Mouse (Mus musculus) intestine, embryonic 14.5 days (tissue): ENCODE results near the gene Arfip2. TPM values are rescaled to one million over a fixed set of nuclear protein-coding genes. Genes with fewer than 3 reads are reported as not detected.

ENCODE experiments used
- ATAC-seq: fragments of 200-750 bp; cut with Nextera tagmentation; replicated peaks from 2 replicates; pipeline ENCODE4 v1.8.0; 2017; ENCODE audit warnings: low read depth, moderate number of reproducible peaks, moderate TSS enrichment, moderate library complexity; ENCODE audit not compliant: low FRiP score, low TSS enrichment
- DNase-seq: peaks from one replicate; pipeline ENCODE4 v3.0.0-alpha.2; 2018; ENCODE audit warnings: low spot score
- H3K27ac ChIP-seq: fragments of 300-500 bp; sonication (generic); 2 replicates; pipeline ENCODE4 v1.5.1; 2014; ENCODE audit warnings: low read depth, mild to moderate bottlenecking, control low read depth
- H3K27me3 ChIP-seq: fragments of 300-500 bp; sonication (generic); replicated peaks from 2 replicates; pipeline ENCODE4 v1.6.1; 2014; ENCODE audit warnings: low read length, control low read depth; ENCODE audit not compliant: control insufficient read depth, insufficient read depth
- H3K36me3 ChIP-seq: fragments of 300-500 bp; sonication (generic); 2 replicates; pipeline ENCODE4 v1.6.1; 2014; ENCODE audit warnings: low read length, control low read depth; ENCODE audit not compliant: control insufficient read depth, insufficient read depth
- H3K4me1 ChIP-seq: fragments of 300-500 bp; sonication (generic); replicated peaks from 2 replicates; pipeline ENCODE4 v1.6.1; 2014; ENCODE audit warnings: low read length, control low read depth, mixed read lengths; ENCODE audit not compliant: control insufficient read depth, insufficient read depth
- H3K4me2 ChIP-seq: fragments of 300-500 bp; sonication (generic); 2 replicates; pipeline ENCODE4 v1.6.1; 2014; ENCODE audit warnings: low read length
- H3K4me3 ChIP-seq: fragments of 300-500 bp; sonication (generic); 2 replicates; pipeline ENCODE4 v1.5.1; 2014; ENCODE audit warnings: low read depth, low read length, control low read depth, mixed read lengths
- H3K9ac ChIP-seq: fragments of 300-500 bp; sonication (generic); 2 replicates; pipeline ENCODE4 v1.6.1; 2014; ENCODE audit warnings: mild to moderate bottlenecking, low read length
- H3K9me3 ChIP-seq: fragments of 300-500 bp; sonication (generic); 2 replicates; pipeline ENCODE4 v1.6.1; 2016; ENCODE audit warnings: low read length, control low read depth; ENCODE audit not compliant: control insufficient read depth
- WGBS: fragments of 180-500 bp; shearing (Covaris S2); extraction: QIAGEN DNeasy Blood & Tissue Kit; methylation state at CpG from one replicate; pipeline ENCODE4 v1.1.7; 2014; 5-methylcytosine and 5-hydroxymethylcytosine counted together
- polyA plus RNA-seq: library from polyadenylated mRNA; unstranded; fragments of >200 nt; fragmentation: Nextera tagmentation; extraction: Ambion mirVana; gene quantifications from 2 replicates; pipeline ENCODE4 v1.2.1, GENCODE M21; 2014

Gene Arfip2
- 88.4 and 89.7 TPM in 2 replicates for polyA plus RNA-seq

DNA sequence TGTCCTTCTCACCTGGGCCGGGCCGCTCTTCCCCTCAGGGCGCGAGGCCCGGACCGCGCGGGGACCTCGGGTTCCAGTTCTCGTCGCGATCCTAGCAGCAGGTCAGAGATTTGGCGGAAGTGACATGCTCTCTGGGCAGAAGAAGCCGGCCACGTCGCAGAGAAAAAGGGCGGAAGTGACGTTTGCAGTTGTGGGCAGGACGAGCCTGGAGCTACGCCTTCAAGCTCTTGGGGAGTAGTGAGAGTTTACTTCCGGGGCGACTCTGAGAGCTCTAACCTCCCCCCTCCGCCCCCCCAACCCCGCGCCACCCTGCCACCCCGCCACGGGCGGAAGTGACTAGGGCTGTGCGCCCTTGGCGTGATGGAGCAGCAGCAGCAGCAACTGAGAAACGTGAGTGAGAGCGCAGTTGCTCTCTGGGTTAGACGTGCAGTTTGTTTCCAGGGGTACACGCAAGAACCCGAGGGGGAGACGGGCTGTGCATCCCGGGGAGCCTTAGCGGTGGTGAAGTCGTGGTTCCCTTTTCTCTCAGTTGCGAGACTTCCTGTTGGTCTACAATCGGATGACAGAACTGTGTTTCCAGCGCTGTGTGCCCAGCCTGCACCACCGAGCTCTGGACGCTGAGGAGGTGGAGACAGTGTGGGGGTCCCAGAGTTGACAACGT lies at the start of gene Arfip2, which contains the start of gene Gm45799:
Arfip2 (minus strand) TSS at position 184 of the 661 bp plus-strand sequence.
Gm45799 (plus strand) TSS at position 320 of the 661 bp plus-strand sequence.
- Histone ChIP-seq H3K9ac (peak within 1 kb of the TSS; percentile 76), H3K4me1 (peaks cover 20% of the 10 kb centered on the region), H3K4me3 (peak within 1 kb of the TSS; percentile 80), H3K9me3 (no peaks in the 10 kb centered on the region), H3K4me2 (peak within 1 kb of the TSS; percentile 98), H3K36me3 (peaks cover 46% of the 10 kb centered on the region), H3K27me3 (no peaks in the 10 kb centered on the region), H3K27ac (peak within 1 kb of the TSS; percentile 86)
- WGBS = under 1% methylated on average over 44 of the region's 45 CpGs
- peak; percentile 97 for DNase-seq
- peak; percentile 95 for ATAC-seq

DNA sequence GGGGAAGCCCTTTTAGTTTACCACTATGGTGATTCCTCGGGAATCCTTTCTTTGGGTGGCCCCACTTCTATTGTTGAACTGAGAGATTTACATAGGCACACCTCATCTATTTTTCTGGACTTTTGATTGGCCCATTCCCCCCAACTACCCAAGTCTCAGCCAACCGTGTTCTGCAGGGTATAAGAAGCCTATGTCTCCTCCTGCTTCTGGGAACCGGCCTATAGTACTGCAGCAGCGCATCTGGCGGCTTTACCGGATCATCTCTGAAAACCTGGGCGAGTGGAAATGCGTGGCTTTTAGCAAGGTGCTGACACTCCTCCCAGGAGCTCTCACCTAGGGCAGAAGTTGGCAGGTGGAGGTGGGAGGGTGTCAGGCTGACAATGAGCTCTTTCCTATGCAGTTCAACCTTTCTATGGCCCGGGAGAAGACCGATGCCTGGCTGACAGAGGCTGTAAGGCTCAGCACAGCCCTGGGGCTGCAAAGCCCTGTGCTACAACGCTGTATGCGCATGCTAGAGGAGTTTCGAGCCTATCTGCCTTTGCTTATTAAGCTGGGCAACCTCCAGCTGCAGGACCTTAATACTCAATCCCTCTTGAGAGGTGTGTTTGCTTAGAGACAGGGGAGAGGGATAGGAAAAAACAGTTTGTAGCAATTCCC lies 45.5 kb upstream of the Arfip2 start:
- ATAC-seq = 0 out of 2 replicates have a peak, but pooled peaks have one; percentile 72
- no peak overlapping the region for H3K27ac ChIP-seq
- H3K9ac ChIP-seq = no peak overlapping the region
- DNase-seq = no peak
- H3K9me3 ChIP-seq = no peaks in the 10 kb centered on the region
- H3K4me3 ChIP-seq = no peak overlapping the region
- 14% methylated on average over 13 of the region's 13 CpGs for WGBS
- H3K4me2 ChIP-seq = peak overlapping the region; percentile 21
- no peaks in the 10 kb centered on the region for H3K36me3 ChIP-seq
- H3K27me3 ChIP-seq = no peaks in the 10 kb centered on the region
- H3K4me1 ChIP-seq = no peaks in the 10 kb centered on the region

DNA sequence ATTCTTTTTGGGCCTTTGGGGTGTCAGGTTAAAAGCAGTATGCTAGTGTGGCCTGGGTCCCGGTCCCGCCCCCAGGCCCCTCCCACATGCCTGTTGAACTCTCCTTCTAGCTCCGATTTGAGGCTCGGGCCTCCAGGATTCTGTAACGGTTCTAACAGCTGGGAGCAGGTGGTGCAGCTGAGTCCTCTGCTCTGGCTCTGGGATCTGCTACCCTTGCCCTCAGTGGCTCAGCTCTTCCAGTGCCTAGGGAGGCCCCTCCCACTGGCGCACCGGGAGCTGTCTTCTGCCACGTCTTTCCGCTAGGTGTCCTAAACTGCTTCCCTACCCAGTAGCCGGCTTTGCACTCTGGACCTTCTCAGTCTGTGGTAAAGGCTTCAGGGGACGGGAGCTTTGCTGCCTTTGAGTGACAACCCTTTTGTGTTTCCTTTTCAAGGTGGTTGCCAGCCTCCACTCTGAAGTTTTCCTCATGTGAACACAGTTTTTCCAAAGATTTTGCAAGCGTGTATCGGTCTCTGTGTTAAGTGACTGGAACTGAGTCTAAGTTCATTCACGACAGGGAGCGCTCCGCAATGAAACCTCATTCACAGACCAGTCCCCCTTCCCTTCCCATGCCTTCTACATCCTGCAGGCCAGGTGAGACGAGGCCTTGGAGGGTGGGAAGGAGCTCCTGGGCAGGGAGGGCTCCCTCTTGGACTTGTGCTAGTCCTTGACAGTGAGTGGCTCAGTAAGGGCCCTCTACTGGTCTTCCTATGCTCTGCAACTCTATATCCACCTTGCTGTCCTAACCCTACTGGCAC lies 10.6 kb upstream of the Arfip2 start, which contains the start of gene Dnhd1:
Dnhd1 (plus strand) TSS at position 189 of the 797 bp plus-strand sequence.
- peak within 1 kb of the TSS; percentile 17; the same call in 1 of the 2 replicates for H3K9ac ChIP-seq
- H3K27me3 ChIP-seq = no peaks in the 10 kb centered on the region
- WGBS = 2% methylated on average over 17 of the region's 17 CpGs
- peak within 1 kb of the TSS; percentile 69 for H3K4me2 ChIP-seq
- DNase-seq = peak; percentile 85
- peaks cover 12% of the 10 kb centered on the region for H3K4me1 ChIP-seq
- no peaks in the 10 kb centered on the region for H3K36me3 ChIP-seq
- H3K27ac ChIP-seq = peak within 1 kb of the TSS; percentile 57
- H3K9me3 ChIP-seq = no peaks in the 10 kb centered on the region
- ATAC-seq = peak; percentile 94
- peak within 1 kb of the TSS; percentile 35 for H3K4me3 ChIP-seq

DNA sequence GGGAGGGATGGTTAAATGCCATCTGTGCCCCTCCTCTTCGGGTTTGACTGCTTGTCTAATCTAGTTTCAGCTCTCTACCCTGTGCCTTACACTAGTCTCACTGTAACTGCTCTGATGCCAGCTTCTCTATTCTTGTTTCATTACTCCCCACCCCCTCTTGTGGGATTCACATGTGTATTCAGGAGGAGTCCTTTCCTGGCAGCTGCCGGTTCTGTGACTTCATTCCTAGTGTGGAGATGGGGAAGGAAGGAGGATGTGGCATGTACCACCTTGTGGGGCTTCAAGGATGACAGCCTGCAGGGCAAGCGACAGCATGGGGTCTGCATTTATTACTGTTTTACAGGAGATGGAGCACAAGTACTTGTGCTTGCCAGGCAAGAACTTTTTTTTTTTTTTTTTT lies 1.7 kb upstream of the Arfip2 start:
- Histone ChIP-seq H3K27me3 (no peaks in the 10 kb centered on the region), H3K36me3 (peaks cover 32% of the 10 kb centered on the region), H3K4me1 (peaks cover 20% of the 10 kb centered on the region), H3K4me3 (no peak overlapping the region), H3K27ac (no peak overlapping the region), H3K4me2 (peak overlapping the region; percentile 98; the same call in 1 of the 2 replicates), H3K9me3 (no peaks in the 10 kb centered on the region), H3K9ac (no peak overlapping the region)
- WGBS = 76% methylated on average over 3 of the region's 3 CpGs
- ATAC-seq = no peak
- no peak for DNase-seq

DNA sequence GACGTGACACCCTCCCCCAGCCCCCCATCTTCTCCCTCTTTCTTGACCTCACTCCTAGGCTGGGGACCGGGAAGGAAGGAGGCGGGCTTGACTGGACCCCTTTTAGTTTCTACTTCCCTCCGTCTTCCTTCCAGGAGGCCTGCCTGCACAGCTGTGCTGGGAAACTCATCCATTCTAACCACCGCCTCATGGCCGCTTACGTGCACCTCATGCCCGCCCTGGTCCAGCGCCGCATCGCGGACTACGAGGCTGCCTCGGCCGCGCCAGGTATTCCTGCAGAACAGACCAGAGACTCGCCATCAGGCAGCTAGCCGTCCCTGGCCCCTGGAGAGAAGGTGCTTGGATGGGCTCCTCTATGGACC lies 659 bp upstream of the Arfip2 start:
- 1% methylated on average over 18 of the region's 18 CpGs for WGBS
- Histone ChIP-seq H3K27ac (peak overlapping the region; percentile 86), H3K9me3 (no peaks in the 10 kb centered on the region), H3K27me3 (no peaks in the 10 kb centered on the region), H3K9ac (peak overlapping the region; percentile 70), H3K4me1 (peaks cover 20% of the 10 kb centered on the region), H3K4me3 (peak overlapping the region; percentile 80), H3K4me2 (peak overlapping the region; percentile 98), H3K36me3 (peaks cover 43% of the 10 kb centered on the region)
- ATAC-seq = no peak
- DNase-seq = peak; percentile 68

DNA sequence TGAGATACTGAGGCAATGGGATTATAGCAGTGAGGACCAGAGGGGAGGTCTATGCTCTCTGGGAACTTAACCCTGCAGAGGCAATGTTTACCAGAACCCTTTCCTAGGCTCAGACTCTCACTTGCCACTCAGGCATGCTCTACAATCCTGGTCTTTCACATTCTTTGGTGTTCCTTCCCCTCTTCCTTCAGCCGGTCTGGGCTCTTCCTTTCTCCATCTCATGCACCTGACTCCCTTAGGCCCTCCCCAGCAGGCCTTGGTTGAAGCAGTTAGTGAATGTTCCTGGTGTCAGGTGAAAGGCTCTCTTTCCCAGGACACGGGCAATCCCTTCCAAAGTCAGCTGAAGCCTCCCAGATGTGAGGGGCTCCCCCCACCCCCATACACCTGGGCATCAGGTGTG lies 460 bp downstream of the Arfip2 start, which contains the start of gene Timm10b:
Timm10b (plus strand) TSS at position 301 of the 400 bp plus-strand sequence.
- Histone ChIP-seq H3K9me3 (no peaks in the 10 kb centered on the region), H3K9ac (peak within 1 kb of the TSS; percentile 76), H3K27me3 (no peaks in the 10 kb centered on the region), H3K4me1 (peaks cover 20% of the 10 kb centered on the region), H3K27ac (peak within 1 kb of the TSS; percentile 86), H3K4me3 (peak within 1 kb of the TSS; percentile 80), H3K4me2 (peak within 1 kb of the TSS; percentile 98), H3K36me3 (peaks cover 46% of the 10 kb centered on the region)
- WGBS = 2% methylated on average over 2 of the region's 2 CpGs
- DNase-seq = no peak
- no peak; the same call in 1 of the 2 replicates for ATAC-seq

DNA sequence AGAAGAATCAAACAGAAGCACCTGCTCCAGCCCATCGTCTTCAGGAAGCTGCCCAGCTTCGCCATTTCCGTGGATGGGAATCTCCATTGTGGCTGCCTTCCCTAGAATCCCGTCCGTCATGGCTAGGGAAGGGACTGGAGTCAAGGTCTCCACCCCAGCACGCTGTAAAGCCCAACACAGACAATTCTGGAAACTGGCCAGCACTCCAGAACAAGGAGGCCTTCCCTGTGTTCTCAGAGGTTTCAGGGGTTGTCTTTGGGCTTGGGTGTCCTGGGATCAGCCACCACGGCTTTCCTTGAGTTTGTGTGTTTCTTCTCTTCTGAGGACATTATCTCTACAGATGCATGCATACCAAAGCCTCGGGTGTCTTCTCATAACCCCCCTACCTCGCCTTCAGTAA lies 912 bp downstream of the Arfip2 start:
- H3K27ac ChIP-seq = no peak overlapping the region

DNA sequence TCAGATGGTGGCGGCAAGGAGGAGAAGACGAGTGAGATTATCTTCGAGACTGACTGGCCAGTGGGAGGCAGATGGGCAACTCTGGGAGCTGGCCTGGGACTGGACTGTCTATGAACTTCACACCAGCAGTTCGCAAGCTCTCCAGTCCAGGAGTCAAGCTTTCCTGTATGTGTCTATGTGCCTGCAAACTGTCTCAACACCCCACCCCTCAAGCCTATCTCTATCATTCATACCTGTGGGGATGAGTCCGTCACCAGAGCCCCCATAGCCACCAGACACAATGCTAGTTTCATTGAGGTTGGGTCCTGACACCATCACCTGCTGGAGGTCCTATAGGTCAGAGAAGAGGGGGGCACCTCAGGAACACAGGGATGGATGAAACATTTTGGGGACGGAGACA lies 1.4 kb downstream of the Arfip2 start:
- H3K4me1 ChIP-seq = peaks cover 25% of the 10 kb centered on the region
- peak overlapping the region; percentile 79; the same call in 1 of the 2 replicates for H3K4me2 ChIP-seq
- H3K27ac ChIP-seq = no peak overlapping the region
- H3K36me3 ChIP-seq = peaks cover 43% of the 10 kb centered on the region
- H3K9ac ChIP-seq = no peak overlapping the region
- WGBS = 87% methylated on average over 6 of the region's 6 CpGs
- ATAC-seq (no peak), DNase-seq (no peak)
- H3K27me3 ChIP-seq = no peaks in the 10 kb centered on the region
- no peak overlapping the region for H3K4me3 ChIP-seq
- no peaks in the 10 kb centered on the region for H3K9me3 ChIP-seq

More for the DNA sequence above, 912 bp downstream of the Arfip2 start:
- no peak for DNase-seq
- H3K4me1 ChIP-seq = peaks cover 20% of the 10 kb centered on the region
- WGBS = 67% methylated on average over 9 of the region's 9 CpGs
- ATAC-seq = no peak
- peak overlapping the region; percentile 76 for H3K9ac ChIP-seq
- no peaks in the 10 kb centered on the region for H3K27me3 ChIP-seq
- H3K36me3 ChIP-seq = peaks cover 46% of the 10 kb centered on the region
- no peaks in the 10 kb centered on the region for H3K9me3 ChIP-seq
- H3K4me3 ChIP-seq = peak overlapping the region; percentile 80
- peak overlapping the region; percentile 79 for H3K4me2 ChIP-seq
